Mouse (Mus musculus) kidney, adult 2 months (tissue): ENCODE results near the gene Nip7.

ENCODE experiments used
- CTCF ChIP-seq: fragments of 200-500 bp; conservative IDR thresholded peaks from 2 replicates; pipeline ENCODE4 v1.5.1; 2011; ENCODE audit warnings: low read depth, mild to moderate bottlenecking, control low read depth, low read length, moderate library complexity, mixed read lengths; ENCODE audit not compliant: insufficient read depth, insufficient read length
- POLR2A ChIP-seq: fragments of 200-500 bp; IDR thresholded peaks from one replicate; pipeline ENCODE4 v1.6.1; 2011; ENCODE audit warnings: low read depth, low read length, control low read depth

DNA sequence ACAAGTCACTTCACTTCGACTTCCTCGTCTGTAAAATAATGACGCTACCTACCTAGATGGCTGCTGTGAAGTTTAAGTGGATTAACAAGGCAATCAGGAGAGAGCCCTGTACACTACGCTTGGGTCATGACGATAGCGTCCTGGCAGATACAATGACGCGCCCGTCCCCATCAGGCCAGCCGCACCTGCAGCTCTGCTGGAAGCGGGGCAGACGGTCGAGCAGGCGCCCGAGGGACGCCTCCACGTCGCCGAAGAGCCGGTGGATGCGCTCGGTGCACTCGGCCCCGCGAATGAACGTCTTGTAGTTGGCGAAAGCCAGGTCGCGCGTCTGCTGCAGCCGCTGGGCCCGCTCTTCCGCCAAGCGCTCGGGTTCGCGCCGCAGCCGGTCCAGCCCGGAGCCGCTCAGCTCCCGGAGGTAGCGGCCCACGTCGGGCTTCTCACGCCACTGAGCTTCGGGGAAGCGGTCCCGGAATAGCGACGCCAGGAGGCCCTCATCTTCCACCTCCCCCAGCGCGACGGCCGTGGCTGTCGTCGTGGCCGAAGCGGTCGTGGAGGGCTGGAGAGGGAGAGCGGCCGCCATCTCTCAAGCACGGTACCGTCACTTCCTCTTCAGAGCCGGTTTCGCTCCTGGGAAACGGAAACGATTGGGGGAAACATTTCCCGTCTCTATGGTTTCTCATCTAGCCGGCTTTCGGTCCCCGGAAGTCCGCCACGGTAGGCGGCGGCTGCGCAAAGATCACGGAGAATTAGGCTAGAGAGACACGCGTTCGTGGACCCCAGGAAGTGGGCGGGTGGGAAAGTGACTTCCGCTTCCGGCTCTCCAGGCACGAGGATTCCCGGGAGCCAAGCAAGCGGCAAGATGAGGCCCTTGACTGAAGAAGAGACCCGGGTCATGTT is at the start of gene Nip7, which contains the start of gene Cog8:
- TF ChIP-seq CTCF (no peak), POLR2A (peak; percentile 48)
